Mouse (Mus musculus) kidney, postnatal 14 days (tissue): Measurements from ENCODE around the gene Vmn2r23.
"Not testable (repeated sequence)": the region's sequence is repeated elsewhere in the genome, so short reads cannot be mapped to it uniquely, and the experiment has no call there.

Source experiments
- DNase-seq: peaks from one replicate; pipeline ENCODE4 v3.0.0; 2022; ENCODE audit warnings: mixed read lengths

The Vmn2r23 gene

DNA sequence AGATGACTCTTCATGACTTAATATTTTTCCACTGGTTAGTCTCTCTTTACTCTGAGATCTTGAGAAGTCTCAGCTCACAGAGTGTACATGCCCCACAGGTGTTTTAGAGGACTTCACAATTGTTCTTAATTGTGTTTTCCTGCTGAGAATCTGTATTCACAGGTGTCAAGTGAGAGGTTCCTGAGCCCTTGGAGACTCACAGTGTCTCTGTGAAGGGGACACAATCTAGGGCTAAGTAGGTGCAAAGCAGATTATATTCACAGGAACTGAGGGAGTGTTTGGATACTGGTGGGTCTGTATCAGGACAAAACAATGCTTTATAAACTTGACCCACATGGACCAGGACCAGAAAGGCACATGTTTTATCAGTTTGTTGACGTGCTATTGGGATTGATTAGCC lies at the start of gene Vmn2r23:
Gene Vmn2r23 (plus strand): TSS at position 301 of the 400 bp plus-strand sequence.
- DNase-seq = no peak

GRCm38 (mm10) chr6:123657040-123657439 lies 45.4 kb upstream of the Vmn2r23 start:
- DNase-seq = no peak

DNA sequence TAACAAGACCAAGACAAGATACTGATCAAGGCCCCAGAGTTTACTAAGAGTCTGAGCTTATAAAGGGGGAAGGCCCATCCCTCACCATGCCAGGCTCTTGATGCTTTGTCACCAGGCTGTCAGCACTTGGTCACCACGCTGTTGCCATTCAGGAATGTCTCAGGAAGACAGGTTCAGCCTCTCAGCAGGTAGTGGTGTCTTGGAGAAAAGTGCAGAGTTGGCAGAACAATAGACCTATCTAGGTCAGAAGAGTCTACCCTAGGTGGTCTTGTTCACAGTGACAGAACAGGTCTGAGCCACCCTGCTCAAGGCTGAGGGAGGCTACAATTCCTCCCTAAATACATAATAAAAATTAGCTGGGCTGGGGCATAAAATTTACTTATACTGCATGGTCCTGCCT lies 5.8 kb upstream of the Vmn2r23 start:
- not testable (repeated sequence) for DNase-seq

DNA sequence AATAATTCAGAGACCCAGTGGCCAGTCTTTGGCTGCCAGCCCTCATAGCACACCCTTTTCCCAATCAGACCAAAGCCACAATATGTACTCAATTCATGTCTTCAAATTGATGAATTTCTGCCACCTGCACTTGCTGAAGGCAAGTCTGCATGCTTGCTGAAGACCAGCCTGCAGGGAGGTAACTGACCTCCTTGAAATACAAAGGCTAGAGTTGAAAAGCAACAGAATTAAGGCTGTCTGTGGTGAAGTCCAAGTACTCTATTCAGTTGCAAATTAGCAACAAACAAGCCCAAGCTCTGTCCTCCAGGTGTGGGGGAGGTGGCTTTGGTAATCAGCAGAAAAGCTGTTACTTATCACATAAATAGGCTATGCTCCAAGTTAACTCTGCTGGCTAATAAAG lies 5.3 kb upstream of the Vmn2r23 start:
- DNase-seq = no peak

- DNase-seq = no peak
These were observed 67.6 kb downstream of the Vmn2r23 start for GRCm38 (mm10) chr6:123770031-123770430.

DNA sequence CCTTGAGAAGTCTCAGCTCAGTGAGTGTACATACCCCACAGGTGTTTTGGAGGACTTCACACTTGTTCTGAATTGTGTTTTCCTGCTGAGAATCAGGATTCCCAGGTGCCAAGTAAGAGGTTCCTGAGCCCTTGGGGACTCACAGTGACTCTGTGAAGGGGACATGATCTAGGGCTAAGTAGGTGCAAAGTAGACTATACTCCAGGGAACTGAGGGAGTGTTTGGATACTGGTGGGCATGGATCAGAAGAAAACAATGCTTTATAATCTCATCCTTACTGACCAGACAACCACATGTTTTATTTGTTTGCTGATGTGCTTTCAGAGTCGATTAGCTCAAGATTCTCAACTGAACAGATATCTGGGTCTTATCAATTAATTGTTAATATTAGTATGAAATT lies 76.1 kb downstream of the Vmn2r23 start, which contains the start of gene Vmn2r24:
Gene Vmn2r24 (plus strand): TSS at position 301 of the 400 bp plus-strand sequence.
- no peak for DNase-seq

DNA sequence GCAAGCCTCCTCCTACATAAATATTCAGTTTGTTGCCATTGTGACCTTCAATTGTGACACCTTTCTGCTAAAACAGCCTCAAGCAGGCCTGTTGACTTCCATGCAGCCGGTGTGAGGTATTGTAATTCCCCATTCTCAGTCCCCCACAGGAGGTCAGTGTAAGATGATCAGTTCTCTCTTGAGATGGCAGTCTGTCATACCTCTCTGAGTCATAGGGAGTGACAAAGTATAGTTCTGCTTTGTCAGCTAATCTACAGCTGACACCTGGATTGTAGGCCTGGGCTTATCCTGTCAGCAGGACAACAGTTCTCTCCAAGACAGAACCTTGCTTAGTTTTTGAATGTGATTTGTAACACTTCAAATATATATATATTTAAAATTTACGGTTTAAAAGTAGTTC lies 82.4 kb downstream of the Vmn2r23 start:
- DNase-seq = no peak

GRCm38 (mm10) chr6:123793746-123794145 lies 91.3 kb downstream of the Vmn2r23 start:
- no peak for DNase-seq
